Mouse (Mus musculus) E14TG2a.4 (cell line): ENCODE measurements around the gene Npw.

Source experiments
- CTCF ChIP-seq: conservative IDR thresholded peaks from 2 replicates; pipeline ENCODE4 v1.5.1; 2014; ENCODE audit warnings: low read length
- NANOG ChIP-seq: IDR thresholded peaks from 2 replicates; pipeline ENCODE4 v1.6.1; 2014; ENCODE audit warnings: borderline replicate concordance, low read length, mixed read lengths
- POU5F1 ChIP-seq: IDR thresholded peaks from 2 replicates; pipeline ENCODE4 v1.6.1; 2014; ENCODE audit warnings: low read length, borderline replicate concordance

- TF ChIP-seq CTCF = no peak
- no peak for TF ChIP-seq NANOG
- TF ChIP-seq POU5F1 = no peak
These were observed 37.2 kb upstream of the Npw start for GRCm38 (mm10) chr17:24695326-24696010.
